Mouse (Mus musculus) forebrain, embryonic 16.5 days (tissue): ENCODE data around the gene Rad51b. TPM values are rescaled to one million over a fixed set of nuclear protein-coding genes. Genes with fewer than 3 reads are reported as not detected.

Source experiments
- ATAC-seq: fragments of 200-750 bp; cut with Nextera tagmentation; 2 replicates; pipeline ENCODE4 v1.8.0; 2017; ENCODE audit warnings: mild to moderate bottlenecking, moderate library complexity
- H3K27ac ChIP-seq: fragments of 300-500 bp; sonication (generic); 2 replicates; pipeline ENCODE4 v1.5.1; 2014; ENCODE audit warnings: low read length, control low read depth
- H3K27me3 ChIP-seq: fragments of 300-500 bp; sonication (generic); replicated peaks from 2 replicates; pipeline ENCODE4 v1.6.1; 2014; ENCODE audit warnings: low read length; ENCODE audit not compliant: control insufficient read depth, insufficient read depth
- H3K36me3 ChIP-seq: fragments of 300-500 bp; sonication (generic); 2 replicates; pipeline ENCODE4 v1.6.1; 2014; ENCODE audit not compliant: control insufficient read depth, insufficient read depth
- H3K4me1 ChIP-seq: fragments of 300-500 bp; sonication (generic); replicated peaks from 2 replicates; pipeline ENCODE4 v1.6.1; 2014; ENCODE audit warnings: low read length; ENCODE audit not compliant: control insufficient read depth, insufficient read depth
- H3K4me2 ChIP-seq: fragments of 300-500 bp; sonication (generic); 2 replicates; pipeline ENCODE4 v1.6.1; 2014; ENCODE audit warnings: mild to moderate bottlenecking, low read length, control low read depth
- H3K4me3 ChIP-seq: fragments of 300-500 bp; sonication (generic); replicated peaks from 2 replicates; pipeline ENCODE4 v1.5.1; 2014; ENCODE audit warnings: mild to moderate bottlenecking, low read length, control low read depth
- H3K9ac ChIP-seq: fragments of 300-500 bp; sonication (generic); replicated peaks from 2 replicates; pipeline ENCODE4 v1.6.1; 2014; ENCODE audit warnings: low read depth, low read length, control low read depth
- H3K9me3 ChIP-seq: fragments of 300-500 bp; sonication (generic); 2 replicates; pipeline ENCODE4 v1.6.1; 2016; ENCODE audit warnings: low read length; ENCODE audit not compliant: control insufficient read depth
- WGBS: fragments of 180-500 bp; shearing (Covaris S2); extraction: QIAGEN DNeasy Blood & Tissue Kit; methylation state at CpG from one replicate; pipeline ENCODE4 v1.1.7; 2014; 5-methylcytosine and 5-hydroxymethylcytosine counted together
- polyA plus RNA-seq: library from polyadenylated mRNA; unstranded; fragments of >200 nt; fragmentation: Nextera tagmentation; extraction: Ambion mirVana; gene quantifications from 2 replicates; pipeline ENCODE4 v1.2.1, GENCODE M21; 2015

Gene Rad51b
- polyA plus RNA-seq, 1 experiment from 2014 or later: 2.6 TPM

GRCm38 (mm10) chr12:79452882-79453281 is 155.8 kb downstream of the Rad51b start:
- Histone ChIP-seq H3K27me3 (no peaks in the 10 kb centered on the region), H3K4me2 (no peak overlapping the region), H3K4me1 (peaks cover 12% of the 10 kb centered on the region), H3K9ac (no peak overlapping the region), H3K36me3 (no peaks in the 10 kb centered on the region), H3K4me3 (no peak overlapping the region), H3K27ac (no peak overlapping the region), H3K9me3 (no peaks in the 10 kb centered on the region)
- no peak for ATAC-seq
- 85% methylated on average over 4 of the region's 4 CpGs for WGBS

- peaks cover 12% of the 10 kb centered on the region for H3K4me1 ChIP-seq
- ATAC-seq: no peak
- H3K27ac ChIP-seq: no peak overlapping the region
These were observed 156.9 kb downstream of the Rad51b start for GRCm38 (mm10) chr12:79454017-79454416.

GRCm38 (mm10) chr12:79455061-79455847 is 158.2 kb downstream of the Rad51b start:
- H3K27me3 ChIP-seq: no peaks in the 10 kb centered on the region
- no peaks in the 10 kb centered on the region for H3K9me3 ChIP-seq
- no peak overlapping the region for H3K27ac ChIP-seq
- H3K4me2 ChIP-seq: no peak overlapping the region
- no peak overlapping the region for H3K4me3 ChIP-seq
- H3K36me3 ChIP-seq: no peaks in the 10 kb centered on the region
- peaks cover 12% of the 10 kb centered on the region for H3K4me1 ChIP-seq
- WGBS: 10% methylated on average over 12 of the region's 12 CpGs
- no peak for ATAC-seq
- 0 out of 2 replicates have a peak overlapping the region, but pooled peaks have one; percentile 6 for H3K9ac ChIP-seq

More at GRCm38 (mm10) chr12:79454017-79454416, 156.9 kb downstream of the Rad51b start:
- WGBS: 56% methylated on average over 4 of the region's 4 CpGs
- Histone ChIP-seq H3K4me2 (no peak overlapping the region), H3K27me3 (no peaks in the 10 kb centered on the region), H3K9ac (no peak overlapping the region), H3K36me3 (no peaks in the 10 kb centered on the region), H3K9me3 (no peaks in the 10 kb centered on the region), H3K4me3 (no peak overlapping the region)

- H3K9ac ChIP-seq: 0 out of 2 replicates have a peak overlapping the region, but pooled peaks have one; percentile 6
- no peak overlapping the region for H3K4me2 ChIP-seq
- H3K4me3 ChIP-seq: no peak overlapping the region
- no peaks in the 10 kb centered on the region for H3K9me3 ChIP-seq
- WGBS: 7% methylated on average over 3 of the region's 3 CpGs
- H3K36me3 ChIP-seq: no peaks in the 10 kb centered on the region
- peaks cover 12% of the 10 kb centered on the region for H3K4me1 ChIP-seq
- H3K27ac ChIP-seq: no peak overlapping the region
- no peaks in the 10 kb centered on the region for H3K27me3 ChIP-seq
- ATAC-seq: no peak
These were observed 158.7 kb downstream of the Rad51b start for GRCm38 (mm10) chr12:79455848-79456164.

- ATAC-seq: no peak
- H3K4me3 ChIP-seq: no peak overlapping the region
- H3K27me3 ChIP-seq: no peaks in the 10 kb centered on the region
- no peak overlapping the region for H3K9ac ChIP-seq
- 61% methylated on average over 9 of the region's 9 CpGs for WGBS
- no peak overlapping the region for H3K4me2 ChIP-seq
- H3K4me1 ChIP-seq: peaks cover 12% of the 10 kb centered on the region
- no peaks in the 10 kb centered on the region for H3K9me3 ChIP-seq
- H3K27ac ChIP-seq: no peak overlapping the region
- H3K36me3 ChIP-seq: no peaks in the 10 kb centered on the region
These were observed 159.2 kb downstream of the Rad51b start for GRCm38 (mm10) chr12:79456251-79456650.

- WGBS: 81% methylated on average over 3 of the region's 3 CpGs
- no peak overlapping the region for H3K9ac ChIP-seq
- H3K27me3 ChIP-seq: no peaks in the 10 kb centered on the region
- H3K27ac ChIP-seq: no peak overlapping the region
- no peaks in the 10 kb centered on the region for H3K4me1 ChIP-seq
- H3K4me3 ChIP-seq: no peak overlapping the region
- H3K4me2 ChIP-seq: no peak overlapping the region
- H3K9me3 ChIP-seq: no peaks in the 10 kb centered on the region
- H3K36me3 ChIP-seq: no peaks in the 10 kb centered on the region
- no peak for ATAC-seq
These were observed 166.3 kb downstream of the Rad51b start for GRCm38 (mm10) chr12:79463371-79463770.

- Histone ChIP-seq H3K9ac (no peak overlapping the region), H3K4me1 (no peaks in the 10 kb centered on the region), H3K27ac (no peak overlapping the region), H3K36me3 (no peaks in the 10 kb centered on the region), H3K4me3 (no peak overlapping the region), H3K27me3 (no peaks in the 10 kb centered on the region), H3K4me2 (no peak overlapping the region), H3K9me3 (no peaks in the 10 kb centered on the region)
- ATAC-seq: no peak
These were observed 173.0 kb downstream of the Rad51b start for GRCm38 (mm10) chr12:79470113-79470512.

GRCm38 (mm10) chr12:79471868-79472267 is 174.8 kb downstream of the Rad51b start:
- Histone ChIP-seq H3K4me2 (no peak overlapping the region), H3K4me3 (no peak overlapping the region), H3K36me3 (no peaks in the 10 kb centered on the region), H3K9ac (no peak overlapping the region), H3K27ac (no peak overlapping the region), H3K27me3 (no peaks in the 10 kb centered on the region), H3K4me1 (peaks cover under 1% of the 10 kb centered on the region; the same call in 1 of the 2 replicates), H3K9me3 (no peaks in the 10 kb centered on the region)
- ATAC-seq: no peak
- 87% methylated on average over 2 of the region's 2 CpGs for WGBS

GRCm38 (mm10) chr12:79476413-79477046 is 179.4 kb downstream of the Rad51b start:
- ATAC-seq: no peak
- no peak overlapping the region for H3K27ac ChIP-seq
- H3K36me3 ChIP-seq: no peaks in the 10 kb centered on the region
- H3K27me3 ChIP-seq: no peaks in the 10 kb centered on the region
- H3K4me1 ChIP-seq: peaks cover 7% of the 10 kb centered on the region; the same call in 1 of the 2 replicates
- H3K4me3 ChIP-seq: no peak overlapping the region
- WGBS: 61% methylated on average over 6 of the region's 6 CpGs
- H3K9me3 ChIP-seq: no peaks in the 10 kb centered on the region
- H3K4me2 ChIP-seq: no peak overlapping the region
- no peak overlapping the region for H3K9ac ChIP-seq
